Mouse (Mus musculus) hindbrain, embryonic 14.5 days (tissue): ENCODE results near the gene Tacr3. TPM values are rescaled to one million over a fixed set of nuclear protein-coding genes. Genes with fewer than 3 reads are reported as not detected.

Experiments used
- ATAC-seq: fragments of 200-750 bp; cut with Nextera tagmentation; 2 replicates; pipeline ENCODE4 v1.8.0; 2017; ENCODE audit warnings: moderate number of reproducible peaks, mild to moderate bottlenecking, moderate TSS enrichment, moderate library complexity; ENCODE audit not compliant: low FRiP score
- DNase-seq: peaks from one replicate; pipeline ENCODE4 v3.0.0-alpha.2; 2015; ENCODE audit warnings: low spot score
- H3K27ac ChIP-seq: fragments of 300-500 bp; sonication (generic); 2 replicates; pipeline ENCODE4 v1.5.1; 2014; ENCODE audit warnings: mild to moderate bottlenecking, moderate library complexity
- H3K27me3 ChIP-seq: fragments of 300-500 bp; sonication (generic); 2 replicates; pipeline ENCODE4 v1.6.1; 2014; ENCODE audit warnings: mild to moderate bottlenecking, low read length, mixed read lengths; ENCODE audit not compliant: control insufficient read depth, insufficient read depth
- H3K36me3 ChIP-seq: fragments of 300-500 bp; sonication (generic); replicated peaks from 2 replicates; pipeline ENCODE4 v1.6.1; 2014; ENCODE audit not compliant: control insufficient read depth, insufficient read depth
- H3K4me1 ChIP-seq: fragments of 300-500 bp; sonication (generic); replicated peaks from 2 replicates; pipeline ENCODE4 v1.6.1; 2014; ENCODE audit warnings: antibody characterized with exemption, low read length, mixed read lengths; ENCODE audit not compliant: control insufficient read depth, insufficient read depth
- H3K4me2 ChIP-seq: fragments of 300-500 bp; sonication (generic); replicated peaks from 2 replicates; pipeline ENCODE4 v1.6.1; 2014; ENCODE audit warnings: mild to moderate bottlenecking, moderate library complexity
- H3K4me3 ChIP-seq: fragments of 300-500 bp; sonication (generic); replicated peaks from 2 replicates; pipeline ENCODE4 v1.5.1; 2014; ENCODE audit warnings: mild to moderate bottlenecking, low read length
- H3K9ac ChIP-seq: fragments of 300-500 bp; sonication (generic); 2 replicates; pipeline ENCODE4 v1.6.1; 2014
- H3K9me3 ChIP-seq: fragments of 300-500 bp; sonication (generic); 2 replicates; pipeline ENCODE4 v1.6.1; 2016; ENCODE audit warnings: low read length; ENCODE audit not compliant: control insufficient read depth
- WGBS: fragments of 180-500 bp; shearing (Covaris S2); extraction: QIAGEN DNeasy Blood & Tissue Kit; methylation state at CpG from one replicate; pipeline ENCODE4 v1.1.7; 2014; 5-methylcytosine and 5-hydroxymethylcytosine counted together
- polyA plus RNA-seq: library from polyadenylated mRNA; unstranded; fragments of >200 nt; fragmentation: Nextera tagmentation; extraction: Ambion mirVana; gene quantifications from 2 replicates; pipeline ENCODE4 v1.2.1, GENCODE M21; 2014

The Tacr3 gene
- polyA plus RNA-seq: 6.5 and 6.7 TPM in 2 replicates

- peak; percentile 76 for ATAC-seq
- H3K27ac ChIP-seq: no peak within 1 kb of the TSS
- no peak for DNase-seq
- 1% methylated on average over 36 of the region's 36 CpGs for WGBS
- H3K4me3 ChIP-seq: peak within 1 kb of the TSS; percentile 41
- no peaks in the 10 kb centered on the region for H3K36me3 ChIP-seq
- no peaks in the 10 kb centered on the region for H3K4me1 ChIP-seq
- H3K27me3 ChIP-seq: no peaks in the 10 kb centered on the region
- peak within 1 kb of the TSS; percentile 61 for H3K4me2 ChIP-seq
- H3K9me3 ChIP-seq: no peaks in the 10 kb centered on the region
- peak within 1 kb of the TSS; percentile 22 for H3K9ac ChIP-seq
Measured at GRCm38 (mm10) chr3:134828875-134829530, at the start of gene Tacr3. Gene Tacr3, plus strand, starts transcription at chr3:134829007.

DNA sequence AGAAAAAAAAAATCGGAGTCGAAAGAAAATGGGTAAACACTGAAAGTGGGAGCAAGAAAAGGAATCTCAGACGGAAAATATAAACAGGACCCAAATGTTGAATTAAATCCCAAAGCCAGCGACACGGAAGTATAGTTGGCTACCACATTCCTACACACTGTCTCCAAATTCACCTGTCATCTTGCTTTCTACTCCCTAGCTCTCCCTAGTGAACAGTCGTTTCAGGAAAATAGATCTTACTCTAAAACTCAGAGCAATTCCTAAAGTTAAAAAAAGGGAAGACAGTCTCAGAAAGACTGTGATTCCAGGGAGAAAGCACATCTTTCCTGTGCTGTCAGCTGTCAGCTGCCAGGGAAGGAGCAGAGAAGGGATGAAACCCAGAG lies 324 bp upstream of the Tacr3 start:
- 0 out of 2 replicates have a peak overlapping the region, but pooled peaks have one; percentile 22 for H3K9ac ChIP-seq
- no peaks in the 10 kb centered on the region for H3K4me1 ChIP-seq
- no peaks in the 10 kb centered on the region for H3K27me3 ChIP-seq
- DNase-seq: no peak
- peak overlapping the region; percentile 61 for H3K4me2 ChIP-seq
- no peak for ATAC-seq
- WGBS: 60% methylated on average over 6 of the region's 6 CpGs
- H3K27ac ChIP-seq: no peak overlapping the region
- no peaks in the 10 kb centered on the region for H3K36me3 ChIP-seq
- H3K4me3 ChIP-seq: peak overlapping the region; percentile 41
- no peaks in the 10 kb centered on the region for H3K9me3 ChIP-seq

GRCm38 (mm10) chr3:134829531-134829921 lies 719 bp downstream of the Tacr3 start:
- Histone ChIP-seq H3K9ac (peak overlapping the region; percentile 22), H3K4me2 (peak overlapping the region; percentile 61), H3K4me3 (peak overlapping the region; percentile 41), H3K4me1 (no peaks in the 10 kb centered on the region), H3K27me3 (no peaks in the 10 kb centered on the region), H3K36me3 (no peaks in the 10 kb centered on the region), H3K9me3 (no peaks in the 10 kb centered on the region), H3K27ac (no peak overlapping the region)
- 0 out of 2 replicates have a peak, but pooled peaks have one; percentile 43 for ATAC-seq
- no peak for DNase-seq
- 10% methylated on average over 13 of the region's 13 CpGs for WGBS

DNA sequence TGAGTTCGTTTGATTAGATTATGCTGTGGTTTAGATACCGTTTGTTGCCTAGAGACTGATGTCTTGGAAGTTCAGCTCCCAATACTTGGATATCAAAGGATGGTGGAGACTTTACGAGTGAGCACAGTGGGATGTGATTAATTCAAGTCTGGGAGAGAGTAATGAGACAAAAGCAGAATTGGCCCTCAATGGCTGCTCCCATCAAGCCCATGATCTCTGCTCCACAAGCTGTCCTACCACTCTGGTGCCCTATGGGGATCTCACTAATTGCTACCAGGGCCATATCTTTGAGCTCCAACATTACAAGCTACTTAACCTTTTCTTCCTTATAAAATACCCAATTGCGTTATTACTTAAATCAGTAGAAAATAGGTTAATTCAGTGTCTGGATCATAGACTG lies 22.5 kb downstream of the Tacr3 start:
- no peak for DNase-seq
- Histone ChIP-seq H3K27me3 (no peaks in the 10 kb centered on the region), H3K27ac (no peak overlapping the region), H3K9me3 (no peaks in the 10 kb centered on the region), H3K4me2 (no peak overlapping the region), H3K4me3 (no peak overlapping the region), H3K4me1 (no peaks in the 10 kb centered on the region), H3K36me3 (no peaks in the 10 kb centered on the region), H3K9ac (no peak overlapping the region)
- ATAC-seq: peak; percentile 34; the same call in 1 of the 2 replicates
- 35% methylated on average over 4 of the region's 4 CpGs for WGBS

GRCm38 (mm10) chr3:134877701-134878100 lies 48.9 kb downstream of the Tacr3 start:
- H3K9ac ChIP-seq: no peak overlapping the region
- H3K27ac ChIP-seq: no peak overlapping the region
- H3K9me3 ChIP-seq: no peaks in the 10 kb centered on the region
- no peak overlapping the region for H3K4me3 ChIP-seq
- H3K4me1 ChIP-seq: no peaks in the 10 kb centered on the region
- WGBS: 77% methylated on average over 1 of the region's 1 CpGs
- no peak overlapping the region for H3K4me2 ChIP-seq
- no peaks in the 10 kb centered on the region for H3K36me3 ChIP-seq
- ATAC-seq (no peak), DNase-seq (no peak)
- no peaks in the 10 kb centered on the region for H3K27me3 ChIP-seq

DNA sequence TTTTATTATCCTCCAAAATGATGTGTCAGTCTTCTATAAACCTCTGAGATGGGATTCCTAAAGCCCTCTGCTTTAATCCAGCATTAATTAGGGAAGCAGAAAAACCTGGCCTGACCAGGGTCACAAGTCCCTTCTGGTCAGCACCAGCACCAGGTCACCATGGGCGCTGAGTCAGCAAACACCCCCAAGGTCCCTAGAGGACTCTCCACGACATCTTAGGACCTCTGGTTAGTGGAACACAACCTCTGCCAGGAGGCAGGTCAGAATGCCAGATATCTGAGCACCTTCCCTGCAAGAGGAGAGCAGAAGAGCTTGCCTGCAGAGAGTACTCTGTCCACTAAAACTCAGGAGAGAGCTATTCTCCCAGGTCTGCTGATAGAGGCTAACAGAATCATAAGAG lies 67.0 kb downstream of the Tacr3 start:
- Histone ChIP-seq H3K4me1 (no peaks in the 10 kb centered on the region), H3K27me3 (no peaks in the 10 kb centered on the region), H3K4me3 (no peak overlapping the region), H3K9ac (no peak overlapping the region), H3K9me3 (no peaks in the 10 kb centered on the region), H3K36me3 (no peaks in the 10 kb centered on the region), H3K27ac (no peak overlapping the region), H3K4me2 (no peak overlapping the region)
- ATAC-seq: no peak
- DNase-seq: no peak
- 82% methylated on average over 2 of the region's 2 CpGs for WGBS

DNA sequence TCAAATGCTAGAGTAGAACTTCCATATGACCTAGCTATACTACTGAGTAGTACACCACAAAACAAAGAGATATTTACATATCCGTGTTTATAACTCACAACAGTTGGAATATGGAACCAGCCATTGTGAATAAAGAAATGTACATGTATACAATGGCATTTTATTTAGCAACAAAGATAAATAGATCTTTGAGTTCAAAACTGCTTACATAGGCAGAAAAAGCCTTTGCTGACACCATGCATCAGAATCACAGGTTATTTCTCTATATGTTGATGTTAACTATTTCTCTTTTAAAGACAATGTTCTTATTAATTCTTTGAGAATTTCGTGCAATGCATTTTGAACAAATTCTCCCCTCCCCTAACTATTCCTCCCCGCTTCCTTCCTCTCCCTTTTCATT lies 80.1 kb downstream of the Tacr3 start:
- H3K36me3 ChIP-seq: no peaks in the 10 kb centered on the region
- H3K4me1 ChIP-seq: no peaks in the 10 kb centered on the region
- no peak overlapping the region for H3K27ac ChIP-seq
- ATAC-seq (no peak), DNase-seq (no peak)
- no peaks in the 10 kb centered on the region for H3K9me3 ChIP-seq
- H3K4me3 ChIP-seq: no peak overlapping the region
- H3K9ac ChIP-seq: no peak overlapping the region
- no peak overlapping the region for H3K4me2 ChIP-seq
- 80% methylated on average over 3 of the region's 3 CpGs for WGBS
- no peaks in the 10 kb centered on the region for H3K27me3 ChIP-seq

- no peak overlapping the region for H3K27ac ChIP-seq
- DNase-seq: no peak
- no peak overlapping the region for H3K4me2 ChIP-seq
- H3K9me3 ChIP-seq: no peaks in the 10 kb centered on the region
- H3K9ac ChIP-seq: no peak overlapping the region
- H3K36me3 ChIP-seq: no peaks in the 10 kb centered on the region
- H3K4me1 ChIP-seq: no peaks in the 10 kb centered on the region
- 67% methylated on average over 1 of the region's 1 CpGs for WGBS
- H3K4me3 ChIP-seq: no peak overlapping the region
- H3K27me3 ChIP-seq: no peaks in the 10 kb centered on the region
- ATAC-seq: no peak
Measured at GRCm38 (mm10) chr3:134934703-134935102, 105.9 kb downstream of the Tacr3 start.

DNA sequence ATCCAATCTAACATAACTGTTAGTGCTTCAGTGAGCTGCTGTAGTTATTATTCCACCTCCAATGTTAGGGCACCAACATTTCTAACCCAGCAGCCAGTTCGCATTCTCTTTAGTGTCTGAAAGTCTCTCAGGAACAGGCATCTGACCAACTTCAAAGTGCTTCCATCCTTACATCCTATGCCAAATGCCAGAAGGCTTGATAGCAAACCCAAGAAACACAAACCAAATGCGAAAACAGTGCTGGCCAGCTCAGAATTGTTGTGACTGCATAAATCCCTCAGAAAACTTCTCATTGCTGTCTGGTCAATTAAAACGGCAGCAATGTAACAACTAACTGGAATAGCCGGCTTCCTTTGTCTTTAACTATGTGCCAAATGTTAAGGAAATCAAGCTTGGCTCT lies 106.7 kb downstream of the Tacr3 start:
- H3K4me3 ChIP-seq: no peak overlapping the region
- no peaks in the 10 kb centered on the region for H3K27me3 ChIP-seq
- 77% methylated on average over 4 of the region's 4 CpGs for WGBS
- H3K27ac ChIP-seq: no peak overlapping the region
- H3K4me1 ChIP-seq: no peaks in the 10 kb centered on the region
- H3K9ac ChIP-seq: no peak overlapping the region
- ATAC-seq (no peak), DNase-seq (no peak)
- H3K4me2 ChIP-seq: no peak overlapping the region
- H3K9me3 ChIP-seq: no peaks in the 10 kb centered on the region
- no peaks in the 10 kb centered on the region for H3K36me3 ChIP-seq

DNA sequence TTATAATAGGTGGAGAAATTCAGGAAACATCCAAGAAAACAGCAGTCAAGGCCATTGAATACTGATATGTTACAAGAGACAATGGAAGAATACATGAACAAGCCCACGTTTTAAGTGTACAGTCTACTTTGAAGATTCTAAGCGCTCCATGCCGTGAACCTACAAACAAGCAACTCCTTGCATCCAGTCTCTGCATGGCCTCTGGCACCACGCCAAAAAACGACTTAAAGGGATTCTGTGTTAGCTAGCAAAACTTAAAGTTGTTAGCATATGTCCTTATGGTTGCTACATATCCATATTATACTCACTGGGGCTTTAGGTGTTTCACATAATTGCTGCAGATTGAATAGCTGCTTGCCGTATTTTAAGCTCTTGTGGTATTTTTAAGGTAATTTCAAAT lies 134.7 kb downstream of the Tacr3 start:
- no peak for ATAC-seq
- H3K4me2 ChIP-seq: no peak overlapping the region
- H3K27ac ChIP-seq: no peak overlapping the region
- H3K27me3 ChIP-seq: no peaks in the 10 kb centered on the region
- no peak overlapping the region for H3K9ac ChIP-seq
- H3K4me3 ChIP-seq: no peak overlapping the region
- peak; percentile 47 for DNase-seq
- 67% methylated on average over 6 of the region's 6 CpGs for WGBS
- H3K4me1 ChIP-seq: no peaks in the 10 kb centered on the region
- peaks cover 4% of the 10 kb centered on the region; the same call in 1 of the 2 replicates for H3K9me3 ChIP-seq
- H3K36me3 ChIP-seq: no peaks in the 10 kb centered on the region
